Mouse (Mus musculus) thymus, adult 2 months (tissue): ENCODE measurements around the gene Hhip.

Source experiments
- CTCF ChIP-seq: fragments of 200-500 bp; IDR thresholded peaks from 2 replicates; pipeline ENCODE4 v1.5.1; 2012; ENCODE audit warnings: mild to moderate bottlenecking, control low read depth, low read length, moderate library complexity, borderline replicate concordance; ENCODE audit not compliant: control insufficient read depth, poor library complexity, insufficient read depth; ENCODE audit errors: extremely low read depth
- POLR2A ChIP-seq: fragments of 200-500 bp; IDR thresholded peaks from 2 replicates; pipeline ENCODE4 v1.6.1; 2012; ENCODE audit warnings: mild to moderate bottlenecking, low read length, control low read depth, moderate library complexity; ENCODE audit not compliant: control insufficient read depth, poor library complexity, insufficient read depth; ENCODE audit errors: extremely low read depth

GRCm38 (mm10) chr8:79929202-79929601 lies 128.6 kb downstream of the Hhip start:
- no peak for TF ChIP-seq CTCF
- TF ChIP-seq POLR2A, result no peak
